Mouse (Mus musculus): ENCODE measurements around the gene Vwc2l. TPM values are rescaled to one million over a fixed set of nuclear protein-coding genes. Genes with fewer than 3 reads are reported as not detected.

Gene Vwc2l
- 0.02 TPM in 1 of 2 replicates, not detected in the other for polyA plus RNA-seq (2015; fragmentation: Nextera tagmentation; extraction: Ambion mirVana)

- DNase-seq (ENCODE audit: low spot score) (peak; percentile 57), ATAC-seq (no peak)
- Histone ChIP-seq H3K4me3 (ENCODE audit: low read depth, low read length) (no peak within 1 kb of the TSS), H3K36me3 (ENCODE audit: insufficient read depth, low read length) (no peaks in the 10 kb centered on the region), H3K27me3 (replicated peaks; ENCODE audit: insufficient read depth, low read length) (no peaks in the 10 kb centered on the region), H3K9me3 (ENCODE audit: low read length) (no peaks in the 10 kb centered on the region), H3K4me1 (ENCODE audit: insufficient read depth, low read depth, low read length) (no peaks in the 10 kb centered on the region), H3K9ac (replicated peaks; ENCODE audit: low read depth) (no peak within 1 kb of the TSS), H3K4me2 (replicated peaks; ENCODE audit: low read depth, low read length) (no peak within 1 kb of the TSS), H3K27ac (ENCODE audit: low read length) (no peak within 1 kb of the TSS)
- TF ChIP-seq EP300 (IDR thresholded peaks at IDR 0.05) (no peak), CTCF (IDR thresholded peaks at IDR 0.05) (no peak)
- 8% methylated on average over 13 of the region's 13 CpGs for WGBS
Measured at GRCm38 (mm10) chr1:70725655-70726066, at the start of gene Vwc2l. Gene Vwc2l, plus strand, starts transcription at chr1:70725715.

GRCm38 (mm10) chr1:70692529-70692928, 33.0 kb upstream of the Vwc2l start:
- no peak for ATAC-seq
- Histone ChIP-seq H3K27me3 (replicated peaks; ENCODE audit: insufficient read depth, low read length) (no peaks in the 10 kb centered on the region), H3K4me2 (replicated peaks; ENCODE audit: low read depth, low read length) (no peak overlapping the region), H3K9me3 (ENCODE audit: low read length) (no peaks in the 10 kb centered on the region), H3K4me1 (ENCODE audit: insufficient read depth, low read depth, low read length) (no peaks in the 10 kb centered on the region), H3K4me3 (ENCODE audit: low read depth, low read length) (no peak overlapping the region), H3K36me3 (ENCODE audit: insufficient read depth, low read length) (no peaks in the 10 kb centered on the region), H3K27ac (ENCODE audit: low read length) (no peak overlapping the region), H3K9ac (replicated peaks; ENCODE audit: low read depth) (no peak overlapping the region)
- no peak for DNase-seq (ENCODE audit: low spot score)
- TF ChIP-seq CTCF (IDR thresholded peaks at IDR 0.05) (no peak), EP300 (IDR thresholded peaks at IDR 0.05) (no peak)
- 87% methylated on average over 2 of the region's 2 CpGs for WGBS

DNA sequence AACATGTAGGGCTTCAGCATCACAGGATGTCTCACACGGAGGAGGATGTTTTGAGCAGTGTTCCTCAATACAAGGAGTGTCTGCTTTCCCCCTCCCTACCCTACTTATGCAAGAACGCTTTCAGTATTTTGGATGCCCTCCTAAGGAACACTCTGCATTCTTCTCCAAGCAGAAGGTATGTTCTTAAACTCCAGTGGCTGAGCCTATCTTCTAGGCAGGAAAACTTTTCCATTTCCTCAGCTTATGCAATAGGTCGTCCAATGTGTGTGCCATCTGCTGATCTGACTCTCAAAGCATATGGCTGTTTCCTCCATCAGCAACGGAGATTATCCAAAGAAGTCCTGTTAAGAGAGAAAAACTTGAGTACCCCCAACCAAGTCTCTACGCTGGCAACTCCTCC, 25.2 kb upstream of the Vwc2l start:
- Histone ChIP-seq H3K27me3 (replicated peaks; ENCODE audit: insufficient read depth, low read length) (no peaks in the 10 kb centered on the region), H3K4me3 (ENCODE audit: low read depth, low read length) (no peak overlapping the region), H3K27ac (ENCODE audit: low read length) (no peak overlapping the region), H3K36me3 (ENCODE audit: insufficient read depth, low read length) (no peaks in the 10 kb centered on the region), H3K4me1 (ENCODE audit: insufficient read depth, low read depth, low read length) (no peaks in the 10 kb centered on the region), H3K4me2 (replicated peaks; ENCODE audit: low read depth, low read length) (no peak overlapping the region), H3K9ac (replicated peaks; ENCODE audit: low read depth) (no peak overlapping the region), H3K9me3 (ENCODE audit: low read length) (no peaks in the 10 kb centered on the region)
- DNase-seq (ENCODE audit: low spot score) (no peak), ATAC-seq (no peak)
- TF ChIP-seq CTCF (IDR thresholded peaks at IDR 0.05) (no peak), EP300 (IDR thresholded peaks at IDR 0.05) (no peak)
- WGBS = 75% methylated on average over 5 of the region's 5 CpGs

DNA sequence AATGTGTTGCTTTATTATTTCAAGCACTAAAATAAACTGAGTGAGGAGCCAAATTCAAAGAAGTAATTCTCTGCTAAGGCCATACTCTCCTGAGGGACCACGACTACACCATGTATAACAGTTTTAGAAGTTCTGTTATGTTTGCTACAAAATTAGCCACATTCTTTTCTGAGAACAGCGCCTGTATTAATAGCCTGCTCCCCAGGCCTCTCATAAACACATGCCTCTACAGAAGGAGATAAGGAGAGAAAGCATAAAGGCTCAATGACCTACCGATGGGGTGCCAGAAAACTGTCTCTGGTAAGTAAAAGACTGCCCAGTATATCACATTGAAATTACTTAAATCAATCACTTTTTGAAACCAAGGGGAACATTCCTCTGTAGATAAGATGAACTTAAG, 21.6 kb upstream of the Vwc2l start:
- Histone ChIP-seq H3K9me3 (ENCODE audit: low read length) (no peaks in the 10 kb centered on the region), H3K27ac (ENCODE audit: low read length) (no peak overlapping the region), H3K4me3 (ENCODE audit: low read depth, low read length) (no peak overlapping the region), H3K4me1 (ENCODE audit: insufficient read depth, low read depth, low read length) (no peaks in the 10 kb centered on the region), H3K27me3 (replicated peaks; ENCODE audit: insufficient read depth, low read length) (no peaks in the 10 kb centered on the region), H3K9ac (replicated peaks; ENCODE audit: low read depth) (no peak overlapping the region), H3K4me2 (replicated peaks; ENCODE audit: low read depth, low read length) (no peak overlapping the region), H3K36me3 (ENCODE audit: insufficient read depth, low read length) (no peaks in the 10 kb centered on the region)
- WGBS = 32% methylated on average over 3 of the region's 3 CpGs
- ATAC-seq (no peak), DNase-seq (ENCODE audit: low spot score) (no peak)
- TF ChIP-seq CTCF (IDR thresholded peaks at IDR 0.05) (no peak), EP300 (IDR thresholded peaks at IDR 0.05) (no peak)

- no peak for TF ChIP-seq EP300 (IDR thresholded peaks at IDR 0.05)
- no peak for TF ChIP-seq CTCF (IDR thresholded peaks at IDR 0.05)
- H3K4me3 ChIP-seq (ENCODE audit: low read depth, low read length) = no peak overlapping the region
- H3K27me3 ChIP-seq (replicated peaks; ENCODE audit: insufficient read depth, low read length) = no peaks in the 10 kb centered on the region
- 54% methylated on average over 3 of the region's 3 CpGs for WGBS
- ATAC-seq (no peak), DNase-seq (ENCODE audit: low spot score) (no peak)
- H3K4me1 ChIP-seq (ENCODE audit: insufficient read depth, low read depth, low read length) = no peaks in the 10 kb centered on the region
- no peak overlapping the region for H3K4me2 ChIP-seq (replicated peaks; ENCODE audit: low read depth, low read length)
- no peak overlapping the region for H3K27ac ChIP-seq (ENCODE audit: low read length)
- H3K9ac ChIP-seq (replicated peaks; ENCODE audit: low read depth) = no peak overlapping the region
- H3K36me3 ChIP-seq (ENCODE audit: insufficient read depth, low read length) = no peaks in the 10 kb centered on the region
- no peaks in the 10 kb centered on the region for H3K9me3 ChIP-seq (ENCODE audit: low read length)
Measured at GRCm38 (mm10) chr1:70705821-70706220, 19.7 kb upstream of the Vwc2l start.

- no peaks in the 10 kb centered on the region for H3K27me3 ChIP-seq (replicated peaks; ENCODE audit: insufficient read depth, low read length)
- WGBS = 56% methylated on average over 5 of the region's 5 CpGs
- no peak overlapping the region for H3K4me3 ChIP-seq (ENCODE audit: low read depth, low read length)
- no peak overlapping the region for H3K27ac ChIP-seq (ENCODE audit: low read length)
- ATAC-seq (no peak), DNase-seq (ENCODE audit: low spot score) (no peak)
- no peaks in the 10 kb centered on the region for H3K4me1 ChIP-seq (ENCODE audit: insufficient read depth, low read depth, low read length)
- TF ChIP-seq EP300 (IDR thresholded peaks at IDR 0.05) (no peak), CTCF (IDR thresholded peaks at IDR 0.05) (no peak)
- H3K36me3 ChIP-seq (ENCODE audit: insufficient read depth, low read length) = no peaks in the 10 kb centered on the region
- H3K9ac ChIP-seq (replicated peaks; ENCODE audit: low read depth) = no peak overlapping the region
- no peak overlapping the region for H3K4me2 ChIP-seq (replicated peaks; ENCODE audit: low read depth, low read length)
- H3K9me3 ChIP-seq (ENCODE audit: low read length) = no peaks in the 10 kb centered on the region
Measured at GRCm38 (mm10) chr1:70725045-70725444, 470 bp upstream of the Vwc2l start.

DNA sequence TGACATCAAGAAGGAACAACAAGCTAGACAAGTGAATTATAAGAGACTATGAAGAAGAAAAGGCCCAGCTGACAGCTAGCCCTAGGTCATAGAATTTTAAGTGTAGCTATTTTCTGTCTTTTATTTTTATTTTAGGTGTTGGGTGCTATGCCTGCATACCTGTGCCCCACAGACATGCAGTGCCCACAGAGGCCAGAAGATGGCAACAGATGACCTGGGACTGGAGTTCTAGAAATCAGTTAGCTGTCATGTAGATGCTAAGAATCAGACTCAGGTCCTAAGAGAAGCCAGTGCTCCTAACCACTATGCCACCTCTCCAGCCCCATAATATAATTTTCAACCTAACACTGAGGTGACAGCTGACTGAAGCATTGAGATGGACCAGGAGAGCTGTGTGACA, 61.6 kb downstream of the Vwc2l start:
- H3K36me3 ChIP-seq (ENCODE audit: insufficient read depth, low read length) = no peaks in the 10 kb centered on the region
- H3K9me3 ChIP-seq (ENCODE audit: low read length) = no peaks in the 10 kb centered on the region
- ATAC-seq (no peak), DNase-seq (ENCODE audit: low spot score) (no peak)
- H3K27ac ChIP-seq (ENCODE audit: low read length) = no peak overlapping the region
- no peak overlapping the region for H3K9ac ChIP-seq (replicated peaks; ENCODE audit: low read depth)
- H3K4me2 ChIP-seq (replicated peaks; ENCODE audit: low read depth, low read length) = no peak overlapping the region
- H3K27me3 ChIP-seq (replicated peaks; ENCODE audit: insufficient read depth, low read length) = no peaks in the 10 kb centered on the region
- no peaks in the 10 kb centered on the region for H3K4me1 ChIP-seq (ENCODE audit: insufficient read depth, low read depth, low read length)
- H3K4me3 ChIP-seq (ENCODE audit: low read depth, low read length) = no peak overlapping the region
- peak; percentile 26 for TF ChIP-seq CTCF (IDR thresholded peaks at IDR 0.05)
- no peak for TF ChIP-seq EP300 (IDR thresholded peaks at IDR 0.05)

All from lung, postnatal 0 days (tissue).